Mouse (Mus musculus): ENCODE measurements around the gene Edc3. TPM values are rescaled to one million over a fixed set of nuclear protein-coding genes. Genes with fewer than 3 reads are reported as not detected.
A peak's percentile ranks its signal among the peaks of the same experiment; 100 is the strongest.
"Not testable (repeated sequence)": the region's sequence is repeated elsewhere in the genome, so short reads cannot be mapped to it uniquely, and the experiment has no call there.

The Edc3 gene
- total RNA-seq, 2 experiments from 2014 or later = 3.7 to 5.5 TPM

GRCm38 (mm10) chr9:57698466-57699150, 9.7 kb upstream of the Edc3 start:
- ATAC-seq (ENCODE audit: poor library complexity, severe bottlenecking) = no peak

DNA sequence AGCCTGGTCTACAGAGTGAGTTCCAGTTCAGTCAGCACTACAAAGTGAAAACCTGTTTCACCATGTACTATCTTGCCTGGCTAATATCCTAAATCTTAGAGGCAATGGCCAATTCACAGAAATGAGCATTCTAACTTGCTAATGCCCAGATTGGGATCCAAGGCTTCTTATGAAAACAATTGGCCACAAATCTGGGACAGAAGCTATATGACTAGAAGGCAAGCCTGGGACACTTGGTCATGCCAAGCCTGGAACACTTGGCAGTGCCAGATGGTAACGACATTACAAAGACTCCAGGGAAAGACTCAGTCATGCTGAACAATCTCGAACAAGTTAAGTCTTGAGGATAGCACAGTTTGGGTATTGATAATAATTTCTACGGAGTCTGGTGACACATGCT, 1.8 kb upstream of the Edc3 start:
- no peak for ATAC-seq (ENCODE audit: poor library complexity, severe bottlenecking)

GRCm38 (mm10) chr9:57708720-57709274, 457 bp downstream of the Edc3 start:
- ATAC-seq (ENCODE audit: poor library complexity, severe bottlenecking) = peak; percentile 53

GRCm38 (mm10) chr9:57710214-57710613, 1.9 kb downstream of the Edc3 start:
- ATAC-seq (ENCODE audit: poor library complexity, severe bottlenecking) = not testable (repeated sequence)

GRCm38 (mm10) chr9:57712194-57712593, 3.9 kb downstream of the Edc3 start:
- no peak for ATAC-seq (ENCODE audit: poor library complexity, severe bottlenecking)

GRCm38 (mm10) chr9:57718408-57718807, 10.1 kb downstream of the Edc3 start:
- ATAC-seq (ENCODE audit: poor library complexity, severe bottlenecking) = no peak

- ATAC-seq (ENCODE audit: poor library complexity, severe bottlenecking) = no peak
Observed at GRCm38 (mm10) chr9:57720736-57721135, 12.4 kb downstream of the Edc3 start.

DNA sequence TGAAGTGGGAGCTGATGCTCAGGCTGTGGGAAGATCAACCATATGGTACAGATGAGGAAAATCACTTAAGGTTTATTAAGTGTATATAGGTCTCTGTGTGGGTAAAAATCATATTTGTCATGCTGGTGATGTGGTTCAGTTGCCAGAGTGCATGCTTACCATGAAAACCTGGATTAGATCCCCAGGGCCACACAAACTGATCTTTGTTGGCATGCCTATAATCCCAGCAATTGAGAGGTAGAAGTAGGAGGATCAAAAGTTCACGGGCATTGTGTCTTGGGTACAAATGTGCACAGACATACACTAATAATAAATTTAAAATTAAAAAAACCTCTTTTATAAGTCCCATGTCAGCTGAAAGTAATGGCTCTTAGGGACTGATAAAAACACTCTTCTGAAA, 14.0 kb downstream of the Edc3 start:
- no peak for ATAC-seq (ENCODE audit: poor library complexity, severe bottlenecking)

DNA sequence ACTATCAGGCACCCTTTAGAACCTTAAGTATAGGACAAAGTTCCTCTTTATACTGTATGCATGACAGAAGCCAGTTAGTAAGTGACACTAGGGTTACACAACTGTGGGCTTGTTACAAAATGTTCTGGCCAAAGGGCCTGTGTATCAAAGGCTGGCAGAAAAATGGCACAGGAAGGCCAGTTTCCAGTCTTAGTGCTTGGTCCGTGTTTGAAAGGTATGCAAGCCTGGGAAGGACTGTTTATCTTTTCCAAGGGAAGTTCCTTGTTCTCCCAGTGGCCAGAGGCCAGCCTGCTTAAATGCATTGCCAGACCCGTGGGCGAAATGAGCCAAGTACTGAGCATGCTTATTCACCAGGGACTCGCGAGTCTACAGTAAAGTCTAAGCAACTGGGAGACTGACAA, 15.0 kb downstream of the Edc3 start:
- ATAC-seq (ENCODE audit: poor library complexity, severe bottlenecking) = peak; percentile 98

DNA sequence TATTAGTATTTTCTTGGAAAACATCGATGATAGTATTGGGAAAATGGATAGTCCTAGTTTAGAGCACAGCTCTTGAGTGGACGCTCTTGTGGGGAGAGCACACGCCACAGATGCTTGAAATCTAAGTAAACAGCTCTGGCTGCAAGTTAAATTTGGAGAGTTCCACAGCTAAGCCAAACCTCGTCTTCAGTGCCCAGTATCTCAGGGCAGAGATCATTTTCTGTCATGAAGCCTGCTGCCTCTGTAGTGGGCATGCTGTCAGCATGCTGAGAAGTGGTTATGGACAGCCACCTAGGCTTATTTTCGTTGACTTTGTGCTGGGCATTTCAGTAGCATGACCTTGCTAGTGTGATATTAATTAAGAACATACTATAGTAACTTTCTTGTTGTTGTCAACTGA, 15.5 kb downstream of the Edc3 start:
- ATAC-seq (ENCODE audit: poor library complexity, severe bottlenecking) = no peak

DNA sequence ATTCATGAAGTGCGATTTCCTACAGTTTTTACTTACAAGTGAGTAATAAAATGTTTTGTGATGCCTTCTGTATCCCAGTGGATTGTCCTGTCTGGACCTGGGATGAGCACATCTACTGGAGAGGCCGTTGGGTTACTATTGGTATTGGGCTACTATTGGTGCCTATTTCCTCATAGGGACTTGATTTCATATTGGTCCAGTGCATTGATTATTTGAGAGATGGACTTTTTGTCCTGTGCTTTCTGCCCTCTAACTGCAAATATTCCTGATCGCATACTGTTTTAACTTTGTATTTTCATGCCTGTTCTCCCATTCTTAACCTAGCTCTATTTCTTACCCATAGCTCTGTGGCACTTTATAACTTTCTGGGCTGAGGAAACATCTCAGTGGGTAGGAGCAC, 16.4 kb downstream of the Edc3 start:
- no peak for ATAC-seq (ENCODE audit: poor library complexity, severe bottlenecking)

DNA sequence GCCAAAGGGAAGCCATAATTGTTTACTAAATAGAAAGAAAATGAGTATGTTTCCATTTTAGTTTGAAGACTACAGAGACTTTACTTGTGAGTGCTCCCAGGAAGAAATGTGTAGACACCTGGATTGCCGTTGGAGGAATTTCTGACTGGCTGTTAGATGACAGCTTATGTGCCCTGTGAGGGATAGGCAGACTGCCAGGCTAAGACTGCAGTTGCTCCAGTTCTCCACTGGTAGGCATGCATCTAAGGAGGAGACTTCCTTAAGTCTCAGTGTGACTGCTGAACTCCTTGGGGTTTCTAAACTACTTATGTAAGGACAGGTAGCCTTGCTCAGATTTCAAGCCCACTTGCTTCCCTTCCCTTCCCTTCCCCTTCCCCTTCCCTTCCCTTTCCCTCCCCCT, 20.0 kb downstream of the Edc3 start:
- no peak for ATAC-seq (ENCODE audit: poor library complexity, severe bottlenecking)

GRCm38 (mm10) chr9:57733606-57734005, 25.3 kb downstream of the Edc3 start:
- ATAC-seq (ENCODE audit: poor library complexity, severe bottlenecking) = no peak

- ATAC-seq (ENCODE audit: poor library complexity, severe bottlenecking) = no peak
Observed at GRCm38 (mm10) chr9:57739863-57740262, 31.5 kb downstream of the Edc3 start.

DNA sequence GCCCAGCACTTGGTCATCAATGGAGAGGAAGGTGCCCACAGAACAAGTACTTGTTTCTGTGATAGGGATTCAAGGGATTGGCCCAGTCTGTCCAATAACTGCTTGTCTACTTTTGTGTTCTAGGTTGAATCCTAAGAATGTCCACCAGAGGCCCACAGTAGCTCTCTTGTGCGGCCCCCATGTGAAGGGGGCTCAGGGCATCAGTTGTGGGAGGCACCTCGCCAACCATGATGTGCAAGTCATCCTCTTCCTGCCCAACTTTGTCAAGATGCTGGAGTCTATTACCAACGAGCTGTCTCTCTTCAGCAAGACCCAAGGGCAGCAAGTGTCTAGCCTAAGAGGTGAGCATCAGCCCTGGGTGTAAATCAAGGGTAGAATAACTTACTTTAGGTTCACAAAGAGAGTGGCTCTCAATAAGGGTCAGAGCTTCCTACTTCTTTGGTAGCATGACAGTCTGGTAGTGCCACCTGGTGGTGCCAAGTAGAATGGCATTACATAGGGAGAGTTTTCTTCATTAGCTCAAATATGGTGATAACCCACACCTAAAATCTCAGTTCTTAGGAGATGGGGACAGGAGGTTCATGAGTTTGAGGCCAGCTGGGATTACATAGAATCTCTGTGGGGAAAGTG, 36.2 kb downstream of the Edc3 start:
- peak; percentile 82 for ATAC-seq (ENCODE audit: poor library complexity, severe bottlenecking)

- no peak for ATAC-seq (ENCODE audit: poor library complexity, severe bottlenecking)
Observed at GRCm38 (mm10) chr9:57747067-57747466, 38.7 kb downstream of the Edc3 start.

GRCm38 (mm10) chr9:57748137-57748536, 39.8 kb downstream of the Edc3 start:
- no peak for ATAC-seq (ENCODE audit: poor library complexity, severe bottlenecking)

DNA sequence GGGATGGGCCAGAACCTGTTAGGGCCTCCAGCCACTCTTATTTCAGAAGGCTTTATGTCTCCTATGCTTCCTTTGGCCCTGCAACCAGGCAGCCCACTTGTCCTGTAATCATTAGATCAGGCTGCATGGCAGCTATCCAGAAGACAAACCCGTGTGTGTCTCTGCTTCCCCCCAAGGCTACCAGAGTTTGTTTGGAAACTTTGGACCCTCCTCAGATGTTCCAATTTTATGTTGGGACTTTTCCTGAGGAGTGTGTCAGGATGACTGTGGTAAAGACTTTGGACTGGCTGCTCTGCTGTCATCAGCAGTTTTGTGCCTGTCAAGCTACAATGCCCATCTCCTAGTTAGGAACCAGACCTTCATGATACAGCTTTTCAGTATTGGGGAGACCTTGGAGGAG, 40.5 kb downstream of the Edc3 start:
- no peak for ATAC-seq (ENCODE audit: poor library complexity, severe bottlenecking)

DNA sequence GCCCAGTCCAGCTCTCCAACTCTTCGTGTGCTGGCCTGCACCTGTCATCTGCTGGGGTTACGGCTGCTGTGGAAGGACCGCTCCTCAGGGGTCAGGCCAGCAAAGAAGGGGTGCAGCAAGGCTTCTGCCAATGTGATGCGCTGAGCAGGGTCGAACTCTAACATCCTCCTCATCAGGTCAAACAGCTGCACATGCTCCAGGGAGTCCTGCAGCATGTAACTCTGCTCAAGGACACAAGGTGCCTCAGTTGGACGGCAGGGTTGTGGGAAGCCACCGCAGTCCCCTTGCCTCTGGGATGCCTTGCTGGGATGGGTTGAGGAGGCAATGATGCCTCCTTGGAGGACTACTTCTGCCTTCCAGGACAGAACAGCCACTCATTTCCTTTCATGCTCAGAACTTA, 42.6 kb downstream of the Edc3 start:
- ATAC-seq (ENCODE audit: poor library complexity, severe bottlenecking) = no peak

GRCm38 (mm10) chr9:57757578-57757977, 49.2 kb downstream of the Edc3 start:
- ATAC-seq (ENCODE audit: poor library complexity, severe bottlenecking) = no peak

- ATAC-seq (ENCODE audit: poor library complexity, severe bottlenecking) = no peak
Observed at GRCm38 (mm10) chr9:57758528-57758927, 50.2 kb downstream of the Edc3 start.

DNA sequence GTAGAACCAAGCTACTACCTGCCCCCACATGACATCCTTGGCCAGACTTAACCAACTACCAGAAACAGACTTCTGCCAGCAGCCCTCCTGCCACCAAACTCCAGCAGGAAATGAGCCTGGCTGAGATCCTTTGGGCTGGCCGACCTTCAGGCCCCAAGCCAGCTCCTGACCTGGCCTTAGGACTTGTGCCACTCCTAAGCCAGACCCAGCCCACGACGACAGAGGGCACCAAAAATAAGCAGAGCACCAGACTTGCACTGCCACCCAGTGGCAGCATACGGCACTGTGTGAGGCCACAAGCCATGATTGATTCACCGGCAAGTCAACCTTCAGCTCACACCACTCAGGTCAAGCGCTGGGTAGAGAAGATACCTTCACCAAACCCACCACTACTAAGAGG, 50.9 kb downstream of the Edc3 start:
- peak; percentile 76 for ATAC-seq (ENCODE audit: poor library complexity, severe bottlenecking)

Data from megakaryocyte, adult 5-6 weeks (primary cell).